Mouse (Mus musculus): ENCODE measurements at regions not wholly inside any gene's neighbourhood (a gene's known extent, or its start where the extent isn't known, plus 50 kb on each side); places are given as distances from the start of the nearest gene placed in this dataset.

- TF ChIP-seq CTCF (IDR thresholded peaks at IDR 0.05) (no peak), EP300 (IDR thresholded peaks at IDR 0.05) (no peak)
These were observed 871.8 kb downstream of the Nova1 start for GRCm38 (mm10) chr12:45946918-45947317.

Data from lung, postnatal 0 days (tissue).